Mouse (Mus musculus) hindbrain, embryonic 15.5 days (tissue): ENCODE measurements at regions not wholly inside any gene's neighbourhood (a gene's known extent, or its start where the extent isn't known, plus 50 kb on each side); places are given as distances from the start of the nearest gene placed in this dataset.
A peak's percentile ranks its signal among the peaks of the same experiment; 100 is the strongest.

Source experiments
- ATAC-seq: fragments of 200-750 bp; cut with Nextera tagmentation; 2 replicates; pipeline ENCODE4 v1.8.0; 2017; ENCODE audit warnings: low read depth, moderate number of reproducible peaks, moderate TSS enrichment; ENCODE audit not compliant: low FRiP score
- H3K27ac ChIP-seq: fragments of 300-500 bp; sonication (generic); replicated peaks from 2 replicates; pipeline ENCODE4 v1.5.1; 2015; ENCODE audit warnings: mild to moderate bottlenecking, inconsistent platforms
- H3K27me3 ChIP-seq: fragments of 300-500 bp; sonication (generic); 2 replicates; pipeline ENCODE4 v1.6.1; 2015; ENCODE audit warnings: control low read depth, inconsistent platforms
- H3K36me3 ChIP-seq: fragments of 300-500 bp; sonication (generic); 2 replicates; pipeline ENCODE4 v1.6.1; 2015; ENCODE audit warnings: control low read depth, inconsistent platforms
- H3K4me1 ChIP-seq: fragments of 300-500 bp; sonication (generic); replicated peaks from 2 replicates; pipeline ENCODE4 v1.6.1; 2015; ENCODE audit warnings: control low read depth, inconsistent platforms
- H3K4me2 ChIP-seq: fragments of 300-500 bp; sonication (generic); 2 replicates; pipeline ENCODE4 v1.6.1; 2015; ENCODE audit warnings: moderate library complexity, mild to moderate bottlenecking, inconsistent platforms
- H3K4me3 ChIP-seq: fragments of 300-500 bp; sonication (generic); 2 replicates; pipeline ENCODE4 v1.5.1; 2015; ENCODE audit warnings: mild to moderate bottlenecking, inconsistent platforms
- H3K9ac ChIP-seq: fragments of 300-500 bp; sonication (generic); 2 replicates; pipeline ENCODE4 v1.6.1; 2015; ENCODE audit warnings: inconsistent platforms
- H3K9me3 ChIP-seq: fragments of 300-500 bp; sonication (generic); 2 replicates; pipeline ENCODE4 v1.6.1; 2016; ENCODE audit warnings: control low read depth, inconsistent platforms
- WGBS: fragments of 180-500 bp; shearing (Covaris S2); methylation state at CpG from one replicate; pipeline ENCODE4 v1.1.7; 2015; 5-methylcytosine and 5-hydroxymethylcytosine counted together

DNA sequence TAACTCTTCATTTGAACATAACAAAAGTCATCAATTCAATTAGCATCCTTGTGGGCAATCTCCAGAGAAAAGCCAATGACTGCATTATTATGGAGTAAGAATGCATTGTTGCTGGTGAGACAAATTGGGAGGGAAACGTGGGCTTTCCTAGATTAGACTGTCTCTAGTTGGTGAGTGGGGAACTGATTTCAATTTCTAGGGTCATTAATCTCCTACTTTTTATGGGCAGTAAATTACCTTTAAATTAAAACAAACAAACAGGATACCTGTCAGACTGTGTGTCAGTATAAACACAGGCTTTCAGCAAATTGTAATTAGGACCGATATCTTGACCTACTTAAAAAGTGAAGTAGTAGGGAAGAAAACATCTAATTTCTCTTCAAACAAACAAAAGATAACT, 307.4 kb upstream of the Tmem161b start:
- no peak overlapping the region for H3K9ac ChIP-seq
- no peaks in the 10 kb centered on the region for H3K27me3 ChIP-seq
- no peaks in the 10 kb centered on the region for H3K9me3 ChIP-seq
- ATAC-seq: no peak
- no peak overlapping the region for H3K4me3 ChIP-seq
- no peak overlapping the region for H3K27ac ChIP-seq
- no peaks in the 10 kb centered on the region for H3K4me1 ChIP-seq
- H3K4me2 ChIP-seq: no peak overlapping the region
- 65% methylated on average over 2 of the region's 2 CpGs for WGBS
- H3K36me3 ChIP-seq: no peaks in the 10 kb centered on the region

DNA sequence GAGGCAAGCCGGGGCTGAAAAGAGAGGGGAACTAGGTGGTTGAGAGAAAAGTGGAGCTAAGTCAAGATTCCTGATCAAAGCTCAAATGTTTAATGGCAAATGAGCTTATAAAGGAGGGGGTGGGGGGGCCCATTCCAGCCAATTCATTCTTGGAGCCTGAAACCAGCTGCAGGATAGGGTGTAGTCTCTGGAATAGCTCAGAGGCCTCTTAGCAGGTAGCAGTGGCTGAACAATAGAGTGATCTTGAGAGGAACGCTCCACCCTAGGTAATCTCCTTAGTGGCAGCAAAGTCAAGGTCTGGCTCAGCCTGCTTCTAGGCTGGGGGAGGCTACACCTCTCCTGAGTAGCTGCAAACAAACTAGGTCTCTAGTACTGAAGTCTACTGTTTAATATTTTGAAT, 289.3 kb upstream of the Tmem161b start:
- H3K36me3 ChIP-seq: no peaks in the 10 kb centered on the region
- H3K27ac ChIP-seq: no peak overlapping the region
- no peak overlapping the region for H3K4me2 ChIP-seq
- no peaks in the 10 kb centered on the region for H3K9me3 ChIP-seq
- 84% methylated on average over 2 of the region's 2 CpGs for WGBS
- no peak for ATAC-seq
- H3K9ac ChIP-seq: no peak overlapping the region
- no peaks in the 10 kb centered on the region for H3K27me3 ChIP-seq
- H3K4me1 ChIP-seq: no peaks in the 10 kb centered on the region
- H3K4me3 ChIP-seq: no peak overlapping the region

DNA sequence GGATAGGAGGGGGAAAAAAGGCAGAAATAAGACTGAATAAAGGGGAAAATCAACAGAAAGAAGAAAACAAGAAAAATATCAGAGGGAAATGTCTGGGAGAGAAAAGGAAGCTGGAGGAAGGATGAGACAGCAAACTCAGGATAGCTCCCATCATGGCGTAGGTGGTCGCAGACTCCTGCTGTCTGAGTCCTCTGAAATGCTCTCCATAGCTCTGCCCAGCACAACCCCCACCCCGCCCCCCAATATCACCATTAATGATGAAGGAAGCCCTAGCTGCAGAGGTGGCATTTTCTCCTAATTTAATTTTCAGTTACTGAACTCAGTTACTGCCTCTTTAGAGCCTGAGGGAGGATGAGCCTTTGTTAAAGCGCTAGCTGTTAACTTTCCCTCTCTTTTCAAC, 275.6 kb upstream of the Tmem161b start:
- Histone ChIP-seq H3K36me3 (no peaks in the 10 kb centered on the region), H3K9ac (no peak overlapping the region), H3K4me2 (no peak overlapping the region), H3K4me3 (no peak overlapping the region), H3K4me1 (0 out of 2 replicates have a peak, but pooled peaks cover 4% of the 10 kb centered on the region), H3K27ac (0 out of 2 replicates have a peak overlapping the region, but pooled peaks have one; percentile 20), H3K9me3 (no peaks in the 10 kb centered on the region), H3K27me3 (no peaks in the 10 kb centered on the region)
- WGBS: 67% methylated on average over 4 of the region's 4 CpGs
- ATAC-seq: no peak

DNA sequence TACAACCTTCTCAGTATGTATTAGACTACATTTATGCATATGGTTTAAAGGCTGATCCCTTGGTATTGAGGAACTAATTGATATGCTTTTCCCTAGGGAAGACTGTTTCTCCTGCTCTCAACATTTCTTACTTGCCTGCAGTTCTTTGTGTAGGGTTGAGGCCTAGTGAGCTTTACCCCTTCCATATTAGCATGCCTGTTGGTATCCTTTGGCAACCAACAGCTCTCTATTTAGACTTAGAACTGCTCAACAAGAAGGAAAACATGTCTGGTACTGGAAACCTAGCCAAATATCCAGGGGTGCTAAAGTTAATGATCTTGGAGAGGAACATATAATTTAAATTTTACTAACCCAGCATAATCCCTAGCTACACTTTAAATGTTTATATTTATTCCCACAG, 270.9 kb upstream of the Tmem161b start:
- no peak overlapping the region for H3K4me2 ChIP-seq
- no peak for ATAC-seq

GRCm38 (mm10) chr13:83951808-83952207, 270.3 kb upstream of the Tmem161b start:
- Histone ChIP-seq H3K4me3 (no peak overlapping the region), H3K9ac (no peak overlapping the region), H3K27me3 (no peaks in the 10 kb centered on the region), H3K4me2 (no peak overlapping the region), H3K9me3 (no peaks in the 10 kb centered on the region), H3K4me1 (0 out of 2 replicates have a peak, but pooled peaks cover 2% of the 10 kb centered on the region), H3K27ac (no peak overlapping the region), H3K36me3 (no peaks in the 10 kb centered on the region)
- WGBS: 90% methylated on average over 3 of the region's 3 CpGs
- no peak for ATAC-seq

More for the DNA sequence above, 270.9 kb upstream of the Tmem161b start:
- Histone ChIP-seq H3K4me1 (0 out of 2 replicates have a peak, but pooled peaks cover 4% of the 10 kb centered on the region), H3K9me3 (no peaks in the 10 kb centered on the region), H3K36me3 (no peaks in the 10 kb centered on the region), H3K4me3 (no peak overlapping the region), H3K27me3 (no peaks in the 10 kb centered on the region), H3K9ac (no peak overlapping the region), H3K27ac (no peak overlapping the region)

DNA sequence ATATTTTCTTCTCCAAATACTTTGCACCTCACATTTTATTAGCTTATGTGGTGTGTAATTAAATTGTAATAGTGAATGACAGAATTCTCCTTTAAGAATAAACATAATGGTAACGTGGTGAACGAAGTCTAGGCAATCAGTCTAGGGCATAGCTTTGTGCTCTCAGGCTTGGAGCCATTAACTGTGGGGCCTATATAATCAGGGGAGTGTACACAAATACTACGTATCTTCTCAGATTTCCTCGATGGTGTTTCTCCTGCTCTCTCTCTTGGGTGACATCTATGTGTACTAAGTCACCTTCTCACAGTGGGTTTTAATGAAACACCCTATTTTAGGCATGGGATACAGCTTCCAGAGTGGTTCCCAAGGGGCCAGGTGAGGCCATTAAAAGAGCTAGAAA, 269.7 kb upstream of the Tmem161b start:
- no peaks in the 10 kb centered on the region for H3K36me3 ChIP-seq
- no peaks in the 10 kb centered on the region for H3K9me3 ChIP-seq
- H3K4me2 ChIP-seq: no peak overlapping the region
- H3K9ac ChIP-seq: no peak overlapping the region
- WGBS: 79% methylated on average over 4 of the region's 4 CpGs
- H3K27me3 ChIP-seq: no peaks in the 10 kb centered on the region
- no peaks in the 10 kb centered on the region for H3K4me1 ChIP-seq
- no peak overlapping the region for H3K27ac ChIP-seq
- H3K4me3 ChIP-seq: no peak overlapping the region
- ATAC-seq: no peak

GRCm38 (mm10) chr13:83952862-83953261, 269.2 kb upstream of the Tmem161b start:
- WGBS: 52% methylated on average over 4 of the region's 4 CpGs
- H3K4me2 ChIP-seq: no peak overlapping the region
- H3K36me3 ChIP-seq: no peaks in the 10 kb centered on the region
- H3K27me3 ChIP-seq: no peaks in the 10 kb centered on the region
- H3K27ac ChIP-seq: no peak overlapping the region
- peak; percentile 59; the same call in 1 of the 2 replicates for ATAC-seq
- no peaks in the 10 kb centered on the region for H3K9me3 ChIP-seq
- no peaks in the 10 kb centered on the region for H3K4me1 ChIP-seq
- no peak overlapping the region for H3K4me3 ChIP-seq
- no peak overlapping the region for H3K9ac ChIP-seq

GRCm38 (mm10) chr13:83955701-83956100, 266.4 kb upstream of the Tmem161b start:
- Histone ChIP-seq H3K9ac (no peak overlapping the region), H3K9me3 (0 out of 2 replicates have a peak, but pooled peaks cover 3% of the 10 kb centered on the region), H3K27me3 (no peaks in the 10 kb centered on the region), H3K4me3 (no peak overlapping the region), H3K4me1 (no peaks in the 10 kb centered on the region), H3K4me2 (no peak overlapping the region), H3K36me3 (no peaks in the 10 kb centered on the region), H3K27ac (no peak overlapping the region)
- WGBS: 48% methylated on average over 5 of the region's 5 CpGs
- no peak for ATAC-seq

DNA sequence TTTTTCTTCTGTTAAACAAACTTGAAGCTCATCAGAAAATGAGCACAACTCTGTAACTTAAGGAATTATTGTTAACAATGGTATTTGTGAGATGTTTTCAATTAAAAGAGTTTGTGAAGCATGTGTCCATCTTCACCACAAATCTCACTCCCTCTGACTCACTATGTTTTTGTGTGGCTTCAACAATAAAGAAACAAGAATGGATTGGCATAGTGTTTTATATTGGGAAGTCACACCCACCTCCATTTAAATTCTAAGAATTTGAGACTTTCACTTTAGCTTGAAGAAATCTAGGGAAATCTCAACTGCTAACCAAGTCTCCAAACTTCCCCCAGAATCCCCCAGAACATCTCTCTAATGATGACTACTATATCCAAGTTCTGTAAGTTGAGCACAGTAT, 243.6 kb upstream of the Tmem161b start:
- Histone ChIP-seq H3K27me3 (no peaks in the 10 kb centered on the region), H3K9ac (no peak overlapping the region), H3K4me1 (no peaks in the 10 kb centered on the region), H3K4me2 (no peak overlapping the region), H3K9me3 (no peaks in the 10 kb centered on the region), H3K4me3 (no peak overlapping the region), H3K27ac (no peak overlapping the region), H3K36me3 (no peaks in the 10 kb centered on the region)
- no peak for ATAC-seq

GRCm38 (mm10) chr13:83979535-83979934, 242.6 kb upstream of the Tmem161b start:
- H3K4me2 ChIP-seq: no peak overlapping the region
- no peak overlapping the region for H3K9ac ChIP-seq
- ATAC-seq: no peak
- H3K27ac ChIP-seq: no peak overlapping the region
- no peaks in the 10 kb centered on the region for H3K27me3 ChIP-seq
- H3K4me1 ChIP-seq: no peaks in the 10 kb centered on the region; the same call in 1 of the 2 replicates
- no peak overlapping the region for H3K4me3 ChIP-seq
- no peaks in the 10 kb centered on the region for H3K36me3 ChIP-seq
- H3K9me3 ChIP-seq: no peaks in the 10 kb centered on the region

DNA sequence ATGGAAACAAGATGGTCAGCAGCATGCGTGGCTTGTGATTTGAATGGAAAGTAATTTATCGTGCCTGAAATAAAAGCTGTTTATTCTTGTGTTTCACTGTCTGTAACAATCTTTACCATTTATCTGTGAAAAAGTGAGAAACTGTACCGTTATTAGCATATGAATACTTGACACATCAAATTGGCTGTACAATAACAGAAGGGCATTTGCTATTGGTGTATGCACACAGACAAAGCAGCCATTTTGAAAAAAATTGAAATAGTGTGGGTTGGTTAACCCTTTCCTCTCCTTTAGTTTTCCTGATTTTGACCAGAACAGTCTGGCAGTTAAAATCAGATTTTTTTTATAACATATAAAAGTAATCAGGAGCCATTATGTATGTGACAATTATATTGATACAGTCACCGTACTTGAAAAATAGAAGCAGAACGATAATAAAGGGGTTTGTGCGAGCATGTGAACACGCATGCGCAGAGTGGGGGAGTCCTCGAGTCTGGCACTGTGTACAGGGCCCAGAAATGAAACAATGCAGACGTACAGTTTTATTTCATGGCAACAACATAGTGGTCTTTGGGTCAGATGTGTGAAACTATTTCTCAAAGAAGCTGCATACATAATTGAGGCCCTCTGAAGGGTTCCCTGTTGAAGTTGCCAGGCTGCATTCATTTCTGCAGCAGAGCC, 237.3 kb upstream of the Tmem161b start:
- H3K4me2 ChIP-seq: peak overlapping the region; percentile 45
- no peaks in the 10 kb centered on the region for H3K9me3 ChIP-seq
- no peaks in the 10 kb centered on the region for H3K36me3 ChIP-seq
- WGBS: 28% methylated on average over 10 of the region's 10 CpGs
- H3K4me3 ChIP-seq: peak overlapping the region; percentile 23
- H3K27me3 ChIP-seq: no peaks in the 10 kb centered on the region
- peaks cover 22% of the 10 kb centered on the region for H3K4me1 ChIP-seq
- ATAC-seq: peak; percentile 91
- peak overlapping the region; percentile 80 for H3K27ac ChIP-seq
- peak overlapping the region; percentile 31; the same call in 1 of the 2 replicates for H3K9ac ChIP-seq

- peak overlapping the region; percentile 84 for H3K27ac ChIP-seq
- WGBS: 8% methylated on average over 11 of the region's 11 CpGs
- peak overlapping the region; percentile 49; the same call in 1 of the 2 replicates for H3K9ac ChIP-seq
Observed at GRCm38 (mm10) chr13:83987746-83988423, 234.2 kb upstream of the Tmem161b start.

More at GRCm38 (mm10) chr13:83987746-83988423, 234.2 kb upstream of the Tmem161b start:
- no peaks in the 10 kb centered on the region for H3K9me3 ChIP-seq
- peaks cover 22% of the 10 kb centered on the region for H3K4me1 ChIP-seq
- peak overlapping the region; percentile 28 for H3K4me3 ChIP-seq
- ATAC-seq: peak; percentile 86
- no peaks in the 10 kb centered on the region for H3K27me3 ChIP-seq
- H3K4me2 ChIP-seq: peak overlapping the region; percentile 51
- no peaks in the 10 kb centered on the region for H3K36me3 ChIP-seq
